ENCODE assay signal across 13 mouse cellular contexts in the genomic region with DNA sequence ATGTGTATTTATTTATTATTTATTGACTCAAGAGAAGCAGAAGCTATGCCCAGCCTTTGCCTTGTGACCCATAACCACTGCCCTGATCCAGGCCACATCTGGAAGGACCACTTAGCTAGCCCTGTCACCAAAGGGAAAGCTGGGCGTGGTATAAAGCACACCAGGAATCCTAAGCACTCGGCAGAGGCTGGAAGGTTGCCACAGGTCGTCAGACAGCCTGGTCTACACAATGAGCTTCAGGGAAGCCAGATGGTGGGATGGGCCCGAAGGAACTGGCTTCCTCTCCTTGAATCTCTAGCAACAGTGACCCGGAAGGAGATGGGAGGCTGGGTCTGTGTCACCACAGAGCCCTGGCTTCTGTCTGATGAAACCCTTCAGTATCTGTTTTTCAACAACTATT. TPM values are rescaled to one million over a fixed set of nuclear protein-coding genes. Genes with fewer than 3 reads are reported as not detected.
DNase-seq lines count a peak whose midpoint lies in the region; ATAC-seq and TF ChIP-seq lines count a peak whose summit lies in the region.
"Had no signal": no experiment of that assay in that cellular context is flagged by ENCODE, and none has a peak within 500 bp of the region (broad histone marks: within the 10 kb centered on the region; RNA-seq: fewer than 3 reads in every experiment).

No protein-coding gene starts in this region.

- H3K4me3 ChIP-seq in heart, adult 2 months = no peak overlapping the region
- H3K4me3 ChIP-seq in heart, embryonic 12.5 days = no peak overlapping the region
- H3K4me3 ChIP-seq in lung, embryonic 14.5 days (ENCODE audit: low read depth, low read length) = no peak overlapping the region
- H3K4me3 ChIP-seq: hindbrain, embryonic 13.5 days had no signal

- intact Hi-C loops in heart, adult 2 months (cut with DNase I) = no loop called here

- TF ChIP-seq POLR2A in heart, adult 2 months (IDR thresholded peaks at IDR 0.05; ENCODE audit: insufficient read depth, low read depth, low read length) = 0 out of 2 replicates have a peak, but pooled peaks have one; percentile 15

- no peak overlapping the region for H3K9ac ChIP-seq in heart, adult 2 months (ENCODE audit: low read depth, low read length)
- H3K9ac ChIP-seq in heart, embryonic 12.5 days = no peak overlapping the region
- H3K9ac ChIP-seq in lung, embryonic 14.5 days = no peak overlapping the region
- H3K9ac ChIP-seq: hindbrain, embryonic 13.5 days had no signal

- peak overlapping the region; percentile 28 for H3K27ac ChIP-seq in heart, adult 2 months
- no peak overlapping the region for H3K27ac ChIP-seq in heart, embryonic 12.5 days (ENCODE audit: poor library complexity, severe bottlenecking)
- H3K27ac ChIP-seq in lung, embryonic 14.5 days (ENCODE audit: low read depth) = no peak overlapping the region
- H3K27ac ChIP-seq: hindbrain, embryonic 13.5 days; stomach, postnatal 0 days had no signal

- whole genome bisulfite sequencing in heart, adult 2 months = 16% methylated on average over 5 of the region's 5 CpGs
- 32% methylated on average over 5 of the region's 5 CpGs for WGBS in heart, embryonic 12.5 days
- 44% methylated on average over 5 of the region's 5 CpGs for WGBS in lung, embryonic 14.5 days

- H3K36me3 ChIP-seq in heart, adult 2 months (ENCODE audit: control insufficient read depth, insufficient read depth, low read length) = no peaks in the 10 kb centered on the region
- peaks cover 25% of the 10 kb centered on the region for H3K36me3 ChIP-seq in heart, embryonic 12.5 days
- peaks cover 12% of the 10 kb centered on the region; the same call in 1 of the 2 replicates for H3K36me3 ChIP-seq in lung, embryonic 14.5 days (ENCODE audit: insufficient read depth)

- H3K4me2 ChIP-seq in heart, embryonic 12.5 days = no peak overlapping the region
- no peak overlapping the region for H3K4me2 ChIP-seq in lung, embryonic 14.5 days
- H3K4me2 ChIP-seq: hindbrain, embryonic 13.5 days had no signal

- no peaks in the 10 kb centered on the region for H3K9me3 ChIP-seq in heart, embryonic 12.5 days (replicated peaks)
- no peaks in the 10 kb centered on the region for H3K9me3 ChIP-seq in lung, embryonic 14.5 days (ENCODE audit: low read depth, low read length)
- H3K9me3 ChIP-seq: hindbrain, embryonic 13.5 days had no signal

- ATAC-seq in heart, embryonic 12.5 days (ENCODE audit: insufficient number of reproducible peaks, low FRiP score) = no peak
- no peak for ATAC-seq in lung, embryonic 14.5 days (ENCODE audit: insufficient read depth)

- H3K4me1 ChIP-seq in heart, adult 2 months (ENCODE audit: control insufficient read depth, insufficient read depth, low read length) = peaks cover 2% of the 10 kb centered on the region
- H3K4me1 ChIP-seq in heart, embryonic 12.5 days (replicated peaks) = peaks cover 11% of the 10 kb centered on the region
- no peaks in the 10 kb centered on the region for H3K4me1 ChIP-seq in lung, embryonic 14.5 days (ENCODE audit: insufficient read depth)
- H3K4me1 ChIP-seq: hindbrain, embryonic 13.5 days had no signal

- no peaks in the 10 kb centered on the region for H3K79me2 ChIP-seq in heart, adult 2 months (replicated peaks; ENCODE audit: control insufficient read depth, insufficient read depth, low read length)

- no peak for TF ChIP-seq EP300 in heart, adult 2 months (IDR thresholded peaks at IDR 0.05; ENCODE audit: insufficient read depth, low read depth, low read length)

- TF ChIP-seq CTCF in heart, adult 2 months (IDR thresholded peaks at IDR 0.05) = no peak
- no peak for TF ChIP-seq CTCF in lung, embryonic 14.5 days (IDR thresholded peaks at IDR 0.05; ENCODE audit: low read depth)

- H3K27me3 ChIP-seq in heart, adult 2 months (ENCODE audit: control insufficient read depth, insufficient read depth, low read length) = no peaks in the 10 kb centered on the region
- no peaks in the 10 kb centered on the region for H3K27me3 ChIP-seq in heart, embryonic 12.5 days (replicated peaks)
- no peaks in the 10 kb centered on the region for H3K27me3 ChIP-seq in lung, embryonic 14.5 days (ENCODE audit: insufficient read depth, low read length)
- H3K27me3 ChIP-seq: hindbrain, embryonic 13.5 days had no signal

- peak; percentile 63 to 71 for DNase-seq in heart, adult 2 months
- peak; percentile 77 for DNase-seq in R1 (ENCODE audit: low read depth, low spot score)
- peak; percentile 80 for DNase-seq in heart, postnatal 4 days
- DNase-seq in lung, embryonic 14.5 days = peak; percentile 29
- no peak for DNase-seq in embryo, embryonic 10 days (ENCODE audit: low spot score)
- DNase-seq in layer of hippocampus, adult 9-11 months = no peak
- DNase-seq in left cerebral cortex, adult 18-20 months (ENCODE audit: low spot score in 2 of 2) = no peak
- DNase-seq: cerebellum, adult 9-11 months; right cerebral cortex, postnatal 14 days had no signal

RNA-seq across cellular contexts. Expression of gene Il17c, which starts 1.8 kb away (rescaled TPM):
- not detected for total RNA-seq in heart, adult 2 months (2021)
- not detected in 2 replicates for polyA plus RNA-seq in heart, adult 2 months (2012; rRNA removed)
- polyA plus RNA-seq in heart, embryonic 12.5 days (2016; fragmentation: Nextera tagmentation; extraction: Ambion mirVana) = not detected in 2 replicates
- total RNA-seq in heart, postnatal 4 days (2021) = not detected
- polyA plus RNA-seq in lung, embryonic 14.5 days (2014; fragmentation: Nextera tagmentation; extraction: Ambion mirVana) = 0.27 TPM in 1 of 2 replicates, not detected in the other
- not detected for total RNA-seq in left cerebral cortex, adult 18-20 months (2021)
- total RNA-seq: adrenal gland, postnatal 4 days had no signal
- polyA plus RNA-seq: hindbrain, embryonic 13.5 days had no signal

RNA-seq across cellular contexts. Expression of gene Cyba, which starts 9.1 kb away (rescaled TPM):
- 10 to 100 TPM; 41.2 to 43.9 TPM for total RNA-seq in heart, adult 2 months (2021)
- polyA plus RNA-seq in heart, adult 2 months (2012; rRNA removed) = 62.1 and 92.8 TPM in 2 replicates
- 175 and 182 TPM in 2 replicates for polyA plus RNA-seq in heart, embryonic 12.5 days (2016; fragmentation: Nextera tagmentation; extraction: Ambion mirVana)
- 10 to 100 TPM; 59.7 to 69.2 TPM for total RNA-seq in heart, postnatal 4 days (2021)
- polyA plus RNA-seq in lung, embryonic 14.5 days (2014; fragmentation: Nextera tagmentation; extraction: Ambion mirVana) = 165 and 175 TPM in 2 replicates
- 1 to 10 TPM; 7.9 to 8.7 TPM for total RNA-seq in left cerebral cortex, adult 18-20 months (2021)

RNA-seq across cellular contexts. Expression of gene Mvd, which starts 19.6 kb away (rescaled TPM):
- 1 to 10 TPM; 4.0 to 5.6 TPM for total RNA-seq in heart, adult 2 months (2021)
- 8.5 and 9.0 TPM in 2 replicates for polyA plus RNA-seq in heart, adult 2 months (2012; rRNA removed)
- 22.8 and 24.1 TPM in 2 replicates for polyA plus RNA-seq in heart, embryonic 12.5 days (2016; fragmentation: Nextera tagmentation; extraction: Ambion mirVana)
- 1 to 10 TPM; 8.0 to 8.4 TPM for total RNA-seq in heart, postnatal 4 days (2021)
- 27.1 and 29.5 TPM in 2 replicates for polyA plus RNA-seq in lung, embryonic 14.5 days (2014; fragmentation: Nextera tagmentation; extraction: Ambion mirVana)
- 10 to 100 TPM; 25.3 to 27.4 TPM for total RNA-seq in left cerebral cortex, adult 18-20 months (2021)

RNA-seq across cellular contexts. Expression of gene Snai3, which starts 36.9 kb away (rescaled TPM):
- total RNA-seq in heart, adult 2 months (2021) = 1 to 10 TPM; 1.6 to 8.1 TPM
- polyA plus RNA-seq in heart, adult 2 months (2012; rRNA removed) = 6.8 and 8.2 TPM in 2 replicates
- polyA plus RNA-seq in heart, embryonic 12.5 days (2016; fragmentation: Nextera tagmentation; extraction: Ambion mirVana) = 2.1 and 2.3 TPM in 2 replicates
- total RNA-seq in heart, postnatal 4 days (2021) = under 1 TPM; 0.55 to 0.63 TPM
- polyA plus RNA-seq in lung, embryonic 14.5 days (2014; fragmentation: Nextera tagmentation; extraction: Ambion mirVana) = 0.87 and 1.3 TPM in 2 replicates
- total RNA-seq in left cerebral cortex, adult 18-20 months (2021) = under 1 TPM; 0.51 to 0.61 TPM
- polyA plus RNA-seq: hindbrain, embryonic 13.5 days had no signal

RNA-seq across cellular contexts. Expression of gene Zc3h18, which starts 47.2 kb away (rescaled TPM):
- 10 to 100 TPM; 21.8 to 22.1 TPM for total RNA-seq in heart, adult 2 months (2021)
- 11.2 and 15.8 TPM in 2 replicates for polyA plus RNA-seq in heart, adult 2 months (2012; rRNA removed)
- 41.4 and 43.0 TPM in 2 replicates for polyA plus RNA-seq in heart, embryonic 12.5 days (2016; fragmentation: Nextera tagmentation; extraction: Ambion mirVana)
- 10 to 100 TPM; 28.4 to 31.1 TPM for total RNA-seq in heart, postnatal 4 days (2021)
- 42.4 and 44.3 TPM in 2 replicates for polyA plus RNA-seq in lung, embryonic 14.5 days (2014; fragmentation: Nextera tagmentation; extraction: Ambion mirVana)
- total RNA-seq in left cerebral cortex, adult 18-20 months (2021) = 10 to 100 TPM; 41.2 to 42.4 TPM

Comparison
In these comparisons a context has a peak if more than half of its experiments do, and no peak if none do; other contexts are left out.
1. DNase-seq: peak in heart, adult 2 months (2 of 2), R1 (single experiment), heart, postnatal 4 days (single experiment) and lung, embryonic 14.5 days (single experiment); none in embryo, embryonic 10 days (single experiment), layer of hippocampus, adult 9-11 months (single experiment) and left cerebral cortex, adult 18-20 months (0 of 2).
2. RNA of gene Cyba, which starts 9.1 kb away (total RNA-seq): 59.7 to 69.2 TPM in heart, postnatal 4 days and 41.2 to 43.9 TPM in heart, adult 2 months; 7.9 to 8.7 TPM in left cerebral cortex, adult 18-20 months; every median in the first group is over 4 times any median in the second.